Mouse (Mus musculus): Measurements from ENCODE around the gene Lrrtm4.

Lrrtm4 gene

DNA sequence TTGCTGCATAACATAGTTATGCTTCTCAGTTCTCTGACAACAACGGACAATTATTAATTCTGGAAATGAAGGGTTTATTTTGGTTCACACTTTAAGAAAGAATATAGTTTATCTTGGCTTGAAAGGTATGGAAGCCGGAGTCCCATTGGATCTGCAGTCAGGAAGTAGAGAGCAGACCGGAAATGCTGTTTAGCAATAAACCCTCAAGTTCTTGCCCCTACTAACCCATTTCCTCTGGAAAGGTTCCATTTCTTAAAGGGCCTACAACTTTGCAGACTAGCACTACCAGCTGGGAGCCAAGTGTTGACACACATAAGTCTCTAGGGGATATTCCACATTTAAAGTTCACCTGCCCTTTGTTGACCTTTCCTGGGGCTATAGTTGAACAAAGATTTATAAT, 309.7 kb downstream of the Lrrtm4 start:
- no peak for DNase-seq (ENCODE audit: low spot score in 2 of 2)

- DNase-seq (ENCODE audit: low spot score in 2 of 2) = no peak
Measured at GRCm38 (mm10) chr6:80331751-80332150, 313.1 kb downstream of the Lrrtm4 start.

- no peak for DNase-seq (ENCODE audit: low spot score in 2 of 2)
Measured at GRCm38 (mm10) chr6:80352307-80352706, 333.6 kb downstream of the Lrrtm4 start.

DNA sequence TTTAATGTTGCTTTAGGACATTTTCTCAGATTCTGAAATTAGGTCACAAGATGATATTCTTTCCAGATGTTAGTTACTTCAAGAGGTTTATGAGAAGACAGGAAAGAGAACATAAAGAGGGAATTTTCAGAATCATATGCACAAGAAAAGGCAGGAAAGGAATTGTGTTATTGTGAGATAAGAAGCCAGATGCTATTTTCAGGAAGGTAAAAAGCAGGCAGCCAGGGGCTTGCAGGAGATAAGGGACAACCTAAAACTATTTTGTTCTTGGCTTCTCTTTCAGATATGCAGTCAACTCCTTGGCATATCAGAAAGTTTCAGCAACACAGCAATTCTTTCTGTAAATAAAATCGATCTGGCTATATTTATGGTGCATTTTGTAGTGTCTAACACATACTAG, 338.4 kb downstream of the Lrrtm4 start:
- DNase-seq (ENCODE audit: low spot score in 2 of 2) = no peak

GRCm38 (mm10) chr6:80363593-80363992, 344.9 kb downstream of the Lrrtm4 start:
- DNase-seq (ENCODE audit: low spot score in 2 of 2) = no peak

- DNase-seq (ENCODE audit: low spot score in 2 of 2) = no peak
Measured at GRCm38 (mm10) chr6:80366532-80366931, 347.9 kb downstream of the Lrrtm4 start.

DNA sequence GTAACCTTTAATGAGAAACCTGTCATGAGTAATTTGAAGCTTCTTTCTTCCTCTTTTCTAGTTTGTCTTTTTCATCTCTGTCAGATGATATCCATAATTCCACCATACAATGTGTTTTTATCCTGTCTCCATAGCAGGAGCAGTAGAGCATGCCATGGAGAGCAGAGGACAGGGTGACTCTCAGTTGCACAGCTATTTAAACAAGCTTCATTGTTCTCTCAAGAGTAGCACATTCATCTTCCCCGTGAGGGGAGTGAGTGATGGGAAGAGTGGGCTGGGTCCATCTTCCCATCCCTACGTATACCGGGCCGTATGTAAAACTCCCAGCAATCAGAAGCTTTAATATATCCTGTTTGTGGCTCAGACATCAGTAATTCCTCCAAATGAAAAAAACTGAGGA, 370.9 kb downstream of the Lrrtm4 start:
- DNase-seq (ENCODE audit: low spot score in 2 of 2) = no peak

DNA sequence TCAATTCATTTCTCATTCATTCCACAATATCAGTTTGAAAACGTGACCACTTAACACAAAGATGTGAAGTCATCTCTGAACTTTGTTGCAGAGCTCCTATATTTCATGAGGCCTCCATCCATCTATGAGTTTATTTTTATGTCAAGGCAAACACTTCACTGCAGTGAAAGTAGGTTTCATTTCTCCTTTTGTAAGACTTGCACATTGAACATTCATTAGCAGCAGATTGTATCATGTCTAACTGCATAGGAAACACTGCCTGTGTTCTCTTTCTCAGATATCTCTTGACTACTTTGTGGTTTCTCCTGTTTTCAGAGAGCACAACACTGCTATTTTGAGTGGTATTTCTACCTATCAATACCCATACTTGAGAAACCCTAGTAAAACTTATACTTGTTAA, 388.1 kb downstream of the Lrrtm4 start:
- no peak for DNase-seq (ENCODE audit: low spot score in 2 of 2)

DNA sequence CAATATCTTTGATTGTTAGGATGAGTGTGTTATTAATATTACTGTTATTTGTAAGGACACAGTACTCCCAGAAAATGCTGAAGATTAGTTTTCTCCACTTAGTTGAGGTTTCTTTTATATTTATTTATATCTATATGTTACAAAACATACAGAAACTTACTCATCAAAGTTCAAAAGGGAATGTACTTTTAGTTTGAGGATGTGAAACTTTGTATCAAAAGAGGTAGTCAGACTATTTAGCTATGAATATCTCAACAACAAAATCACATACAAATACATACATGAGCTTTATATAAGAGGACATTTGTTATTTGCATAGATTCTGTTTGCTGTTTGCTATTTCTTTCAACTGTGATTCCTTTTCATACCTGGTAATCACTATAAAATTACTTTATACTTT, 421.5 kb downstream of the Lrrtm4 start:
- no peak for DNase-seq (ENCODE audit: low spot score in 2 of 2)

- DNase-seq (ENCODE audit: low spot score in 2 of 2) = no peak
Measured at GRCm38 (mm10) chr6:80470546-80470945, 451.9 kb downstream of the Lrrtm4 start.

DNA sequence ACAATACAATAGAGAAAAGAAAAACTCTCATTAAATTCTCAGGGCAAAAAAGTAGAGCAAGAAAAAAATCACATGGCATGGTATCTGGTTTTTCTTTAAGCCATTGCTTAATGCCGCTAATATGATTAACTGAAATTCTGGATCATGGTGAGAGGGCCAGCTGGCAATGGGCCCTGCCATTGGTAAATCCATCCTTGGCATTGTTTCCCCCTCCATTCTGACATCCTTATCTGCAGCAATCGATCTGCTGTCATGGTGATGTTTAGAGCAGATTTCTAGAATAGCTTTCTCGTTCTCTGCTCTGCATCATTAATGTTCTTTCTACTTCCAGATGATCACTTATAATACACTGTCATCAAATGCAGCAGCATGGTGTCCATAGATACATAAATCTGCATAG, 457.5 kb downstream of the Lrrtm4 start:
- DNase-seq (ENCODE audit: low spot score in 2 of 2) = no peak

DNA sequence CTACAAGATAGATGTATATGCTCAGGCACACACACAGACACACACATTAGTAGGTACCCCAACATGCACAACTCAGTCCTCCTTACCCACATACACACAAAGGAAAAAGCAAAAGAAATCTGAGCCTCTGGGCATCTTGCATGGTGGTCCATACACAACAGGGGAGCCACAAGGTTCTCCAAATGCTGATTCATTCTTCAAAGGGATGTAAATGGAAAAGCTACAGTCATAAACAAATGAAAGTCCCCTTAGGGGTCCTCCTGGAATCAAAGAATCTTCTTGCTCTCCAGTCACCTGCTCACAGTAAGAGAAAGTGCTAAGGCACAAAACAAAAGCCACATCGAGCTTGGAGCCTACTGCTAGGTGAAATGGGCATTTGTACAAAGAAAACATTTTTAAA, 526.3 kb downstream of the Lrrtm4 start:
- no peak for DNase-seq (ENCODE audit: low spot score in 2 of 2)

DNA sequence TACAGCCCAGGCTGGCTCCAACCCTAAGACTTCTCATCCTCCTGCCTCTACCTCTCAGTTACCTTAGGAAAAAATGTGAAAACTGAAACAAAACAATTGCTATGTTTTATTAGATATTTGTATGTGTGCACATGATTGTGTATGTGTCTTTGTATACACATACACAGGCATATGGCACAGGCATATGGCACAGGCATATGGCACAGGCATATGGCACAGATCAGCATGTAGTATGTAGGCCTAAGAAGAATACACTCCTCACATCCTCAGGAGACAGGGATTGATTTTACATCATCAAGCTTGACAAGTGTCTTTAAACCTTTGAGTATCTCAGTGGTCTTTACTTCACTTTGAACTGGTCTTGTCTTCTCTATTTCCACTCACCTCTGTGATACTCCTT, 531.2 kb downstream of the Lrrtm4 start:
- DNase-seq (ENCODE audit: low spot score in 2 of 2) = no peak

DNA sequence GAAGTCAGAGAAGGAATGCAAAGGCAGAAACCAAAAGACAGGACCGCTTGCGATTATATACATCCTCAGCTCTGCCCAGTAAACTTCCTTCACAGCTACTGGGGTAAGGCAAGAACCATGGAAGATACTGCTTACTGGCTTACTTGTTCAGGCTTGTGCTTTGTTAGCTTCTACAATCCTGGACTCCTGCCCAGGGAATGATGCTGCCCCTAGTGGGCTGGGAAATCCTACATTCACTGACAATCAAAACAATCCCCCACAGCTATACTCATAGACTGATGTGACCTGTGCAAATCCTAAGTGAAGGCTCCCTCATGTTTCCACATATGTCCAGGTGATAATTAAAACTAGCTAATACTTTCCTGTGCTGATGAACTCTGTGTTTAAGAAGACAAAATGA, 534.7 kb downstream of the Lrrtm4 start:
- no peak for DNase-seq (ENCODE audit: low spot score in 2 of 2)

DNA sequence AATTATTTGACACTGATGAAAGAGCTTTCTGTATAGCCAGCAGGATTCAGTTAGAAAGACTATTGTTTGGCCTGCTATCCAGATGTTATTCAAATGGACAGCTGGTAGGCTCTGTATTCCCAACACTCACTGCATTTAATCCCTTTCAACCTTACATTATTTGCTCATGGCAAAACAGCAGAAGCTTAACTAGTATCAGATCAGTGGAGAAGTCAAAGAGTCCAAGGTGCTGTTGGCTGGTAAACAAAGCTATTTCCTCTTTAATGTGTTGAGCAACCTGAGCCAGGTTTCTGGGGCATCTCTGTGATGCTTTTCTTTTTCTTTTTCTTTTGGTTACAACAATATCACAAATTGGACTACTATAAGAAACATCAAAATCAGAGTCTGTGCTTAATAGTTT, 536.3 kb downstream of the Lrrtm4 start:
- no peak for DNase-seq (ENCODE audit: low spot score in 2 of 2)

- DNase-seq (ENCODE audit: low spot score in 2 of 2) = no peak
Measured at GRCm38 (mm10) chr6:80577227-80577626, 558.5 kb downstream of the Lrrtm4 start.

- DNase-seq (ENCODE audit: low spot score in 2 of 2) = no peak
Measured at GRCm38 (mm10) chr6:80582225-80582624, 563.5 kb downstream of the Lrrtm4 start.

DNA sequence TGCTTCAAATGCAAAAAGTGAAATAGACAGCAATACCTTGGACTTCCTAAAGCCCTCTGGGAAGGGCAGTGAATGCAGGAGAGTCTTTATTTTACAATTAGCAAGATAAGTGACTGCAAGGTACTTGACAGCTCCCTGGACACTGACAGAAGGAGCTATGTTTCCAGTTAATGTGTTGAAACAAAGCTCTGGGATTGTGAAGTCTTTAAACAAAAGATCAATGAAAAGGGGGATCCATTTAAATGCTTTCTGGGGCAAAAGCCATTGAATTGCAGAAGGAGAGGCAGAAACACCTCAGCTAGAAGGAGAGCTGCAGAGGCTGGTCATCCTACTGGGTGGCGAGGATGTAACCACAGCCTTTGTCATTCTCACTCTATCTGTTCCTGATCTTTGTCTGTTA, 571.1 kb downstream of the Lrrtm4 start:
- DNase-seq (ENCODE audit: low spot score in 2 of 2) = no peak

DNA sequence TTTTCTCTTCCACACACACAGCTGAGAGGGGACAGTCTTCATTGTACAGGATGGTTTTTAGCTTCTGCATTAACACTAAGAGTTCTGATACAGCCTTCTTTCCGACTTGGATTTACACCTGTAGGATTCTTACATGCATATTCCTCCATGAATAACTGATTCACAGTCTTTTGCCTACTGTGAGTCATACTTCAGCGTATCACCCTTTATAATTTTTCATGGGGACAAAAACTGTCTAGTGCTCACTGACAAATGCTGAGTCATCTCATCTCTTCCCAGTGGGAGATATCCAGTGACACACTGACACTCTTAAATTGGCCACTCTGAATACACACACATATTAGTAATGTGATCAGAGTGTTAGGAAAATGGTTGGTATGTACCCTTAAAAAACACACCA, 600.8 kb downstream of the Lrrtm4 start:
- no peak for DNase-seq (ENCODE audit: low spot score in 2 of 2)

DNA sequence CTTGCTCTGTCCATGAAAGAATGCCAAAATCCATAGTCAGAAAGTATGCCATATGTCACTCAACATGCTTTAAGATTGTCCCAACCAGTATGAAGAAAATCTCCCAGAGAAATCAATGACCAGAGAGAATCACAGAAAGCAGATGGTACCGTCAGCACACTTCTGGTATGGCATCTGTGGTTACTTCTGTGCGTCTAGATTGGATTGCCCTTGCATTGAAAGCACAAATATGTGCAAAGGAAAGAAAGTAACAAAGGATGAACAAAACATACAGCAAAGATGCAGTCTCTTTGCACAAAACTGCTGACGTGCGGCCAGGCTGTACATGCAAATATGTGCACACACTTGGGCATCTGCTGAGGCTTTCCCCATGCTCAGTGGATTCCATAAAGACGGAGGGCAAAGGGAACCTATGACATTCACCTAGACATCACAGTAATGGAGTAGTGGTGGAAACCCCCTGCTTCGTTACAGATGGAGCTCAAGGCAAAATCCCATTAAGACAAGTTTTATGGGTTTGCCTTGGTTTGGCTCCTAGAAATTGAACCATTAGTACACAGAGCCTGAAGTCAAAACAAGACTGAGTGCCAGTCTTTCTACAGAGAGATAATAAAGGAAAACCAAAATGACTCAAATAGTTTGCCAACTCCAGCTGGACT, 604.1 kb downstream of the Lrrtm4 start:
- DNase-seq (ENCODE audit: low spot score in 2 of 2) = no peak

DNA sequence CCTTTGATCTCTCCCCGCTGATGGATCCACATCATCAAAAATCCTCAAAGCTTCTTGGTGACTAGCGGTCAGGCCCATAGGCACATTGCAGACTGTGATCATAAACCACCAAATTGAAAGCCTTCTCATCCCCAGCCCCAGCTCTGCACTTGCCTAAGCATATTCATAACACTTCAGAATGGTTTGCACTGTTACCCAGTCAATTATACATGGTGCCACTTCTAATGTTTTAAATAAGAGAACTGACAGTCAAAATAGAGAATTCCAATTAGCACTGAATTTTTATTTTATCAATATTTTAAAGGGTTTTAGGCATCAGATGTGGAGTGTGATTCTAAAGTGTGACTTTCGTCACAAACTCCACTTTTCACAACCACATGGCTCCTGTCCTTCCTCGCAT, 606.8 kb downstream of the Lrrtm4 start:
- no peak for DNase-seq (ENCODE audit: low spot score in 2 of 2)

DNA sequence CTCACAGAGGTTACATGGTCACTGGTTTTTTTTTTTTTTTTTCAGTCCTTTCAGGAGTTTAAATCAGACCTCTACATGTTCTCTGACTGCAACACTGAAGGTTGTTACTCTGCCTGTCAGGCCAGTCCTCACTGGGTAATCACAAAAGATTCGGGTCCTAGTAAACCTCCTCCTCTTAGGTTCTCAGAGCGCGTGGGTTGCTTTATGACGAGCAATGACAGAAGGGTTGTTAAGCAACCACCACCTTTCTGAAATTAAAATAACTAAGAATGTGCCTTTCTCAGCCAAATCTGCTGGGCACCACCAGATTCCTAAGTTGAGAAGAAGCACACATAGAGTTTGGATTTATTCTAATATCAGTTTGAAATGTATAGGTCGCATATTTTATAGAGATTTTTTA, 644.1 kb downstream of the Lrrtm4 start:
- no peak for DNase-seq (ENCODE audit: low spot score in 2 of 2)

- no peak for DNase-seq (ENCODE audit: low spot score in 2 of 2)
Measured at GRCm38 (mm10) chr6:80664039-80664438, 645.4 kb downstream of the Lrrtm4 start.

GRCm38 (mm10) chr6:80704183-80704582, 685.5 kb downstream of the Lrrtm4 start:
- DNase-seq (ENCODE audit: low spot score in 2 of 2) = no peak
